Mouse (Mus musculus): ENCODE measurements at regions not wholly inside any gene's neighbourhood (a gene's known extent, or its start where the extent isn't known, plus 50 kb on each side); places are given as distances from the start of the nearest gene placed in this dataset.

- H3K9me3 ChIP-seq (replicated peaks): no peaks in the 10 kb centered on the region
- TF ChIP-seq CTCF (IDR thresholded peaks at IDR 0.05; ENCODE audit: low read depth, low read length) (no peak), POLR2AphosphoS5 (IDR thresholded peaks at IDR 0.05; ENCODE audit: insufficient replicate concordance, low read depth, low read length) (no peak), GATA2 (IDR thresholded peaks at IDR 0.05; ENCODE audit: borderline replicate concordance, low read depth, low read length) (no peak), TAL1 (conservative IDR thresholded peaks at IDR 0.05; ENCODE audit: low read depth, low read length) (no peak), GATA1 (IDR thresholded peaks at IDR 0.05; ENCODE audit: borderline replicate concordance, low read length) (no peak)
- ATAC-seq (ENCODE audit: extremely low read depth, insufficient number of reproducible peaks, low FRiP score, poor library complexity, severe bottlenecking): no peak
Observed at GRCm38 (mm10) chr2:78279382-78280056, 333.3 kb upstream of the Cwc22 start.

GRCm38 (mm10) chr2:78278630-78279029 lies 332.5 kb upstream of the Cwc22 start:
- no peaks in the 10 kb centered on the region for H3K4me1 ChIP-seq (ENCODE audit: insufficient read depth, low read depth, low read length)
- no peak overlapping the region for H3K4me3 ChIP-seq (ENCODE audit: low read depth, low read length)
- no peak for ATAC-seq (ENCODE audit: extremely low read depth, insufficient number of reproducible peaks, low FRiP score, poor library complexity, severe bottlenecking)
- H3K27me3 ChIP-seq (ENCODE audit: insufficient read depth, low read length): no peaks in the 10 kb centered on the region; the same call in 1 of the 2 replicates
- H3K36me3 ChIP-seq (replicated peaks): no peaks in the 10 kb centered on the region
- no peaks in the 10 kb centered on the region for H3K9me3 ChIP-seq (replicated peaks)
- no peak for DNase-seq (ENCODE audit: low spot score)
- TF ChIP-seq POLR2AphosphoS5 (IDR thresholded peaks at IDR 0.05; ENCODE audit: insufficient replicate concordance, low read depth, low read length) (no peak), CTCF (IDR thresholded peaks at IDR 0.05; ENCODE audit: low read depth, low read length) (no peak), GATA1 (IDR thresholded peaks at IDR 0.05; ENCODE audit: borderline replicate concordance, low read length) (no peak), TAL1 (conservative IDR thresholded peaks at IDR 0.05; ENCODE audit: low read depth, low read length) (no peak), GATA2 (IDR thresholded peaks at IDR 0.05; ENCODE audit: borderline replicate concordance, low read depth, low read length) (no peak)

More at GRCm38 (mm10) chr2:78279382-78280056, 333.3 kb upstream of the Cwc22 start:
- Histone ChIP-seq H3K4me1 (ENCODE audit: insufficient read depth, low read depth, low read length) (no peaks in the 10 kb centered on the region), H3K36me3 (replicated peaks) (no peaks in the 10 kb centered on the region), H3K27me3 (ENCODE audit: insufficient read depth, low read length) (no peaks in the 10 kb centered on the region; the same call in 1 of the 2 replicates), H3K4me3 (ENCODE audit: low read depth, low read length) (no peak overlapping the region)
- no peak for DNase-seq (ENCODE audit: low spot score)

GRCm38 (mm10) chr2:78277699-78278098 lies 331.5 kb upstream of the Cwc22 start:
- H3K9me3 ChIP-seq (replicated peaks): no peaks in the 10 kb centered on the region
- no peaks in the 10 kb centered on the region for H3K36me3 ChIP-seq (replicated peaks)
- H3K27me3 ChIP-seq (ENCODE audit: insufficient read depth, low read length): no peaks in the 10 kb centered on the region; the same call in 1 of the 2 replicates
- no peaks in the 10 kb centered on the region for H3K4me1 ChIP-seq (ENCODE audit: insufficient read depth, low read depth, low read length)
- no peak overlapping the region for H3K4me3 ChIP-seq (ENCODE audit: low read depth, low read length)
- TF ChIP-seq GATA1 (IDR thresholded peaks at IDR 0.05; ENCODE audit: borderline replicate concordance, low read length): no peak
- TF ChIP-seq GATA2 (IDR thresholded peaks at IDR 0.05; ENCODE audit: borderline replicate concordance, low read depth, low read length): no peak
- TF ChIP-seq CTCF (IDR thresholded peaks at IDR 0.05; ENCODE audit: low read depth, low read length): no peak
- no peak for TF ChIP-seq TAL1 (conservative IDR thresholded peaks at IDR 0.05; ENCODE audit: low read depth, low read length)
- no peak for TF ChIP-seq POLR2AphosphoS5 (IDR thresholded peaks at IDR 0.05; ENCODE audit: insufficient replicate concordance, low read depth, low read length)
- ATAC-seq (ENCODE audit: extremely low read depth, insufficient number of reproducible peaks, low FRiP score, poor library complexity, severe bottlenecking): no peak
- no peak for DNase-seq (ENCODE audit: low spot score)

- DNase-seq (ENCODE audit: low spot score): no peak
- Histone ChIP-seq H3K4me3 (ENCODE audit: low read depth, low read length) (no peak overlapping the region), H3K36me3 (replicated peaks) (no peaks in the 10 kb centered on the region), H3K9me3 (replicated peaks) (no peaks in the 10 kb centered on the region), H3K4me1 (ENCODE audit: insufficient read depth, low read depth, low read length) (no peaks in the 10 kb centered on the region), H3K27me3 (ENCODE audit: insufficient read depth, low read length) (no peaks in the 10 kb centered on the region; the same call in 1 of the 2 replicates)
- ATAC-seq (ENCODE audit: extremely low read depth, insufficient number of reproducible peaks, low FRiP score, poor library complexity, severe bottlenecking): no peak
- TF ChIP-seq GATA2 (IDR thresholded peaks at IDR 0.05; ENCODE audit: borderline replicate concordance, low read depth, low read length): no peak
- TF ChIP-seq GATA1 (IDR thresholded peaks at IDR 0.05; ENCODE audit: borderline replicate concordance, low read length): no peak
- no peak for TF ChIP-seq TAL1 (conservative IDR thresholded peaks at IDR 0.05; ENCODE audit: low read depth, low read length)
- no peak for TF ChIP-seq POLR2AphosphoS5 (IDR thresholded peaks at IDR 0.05; ENCODE audit: insufficient replicate concordance, low read depth, low read length)
- TF ChIP-seq CTCF (IDR thresholded peaks at IDR 0.05; ENCODE audit: low read depth, low read length): no peak
Observed at GRCm38 (mm10) chr2:78274122-78274521, 327.9 kb upstream of the Cwc22 start.

DNA sequence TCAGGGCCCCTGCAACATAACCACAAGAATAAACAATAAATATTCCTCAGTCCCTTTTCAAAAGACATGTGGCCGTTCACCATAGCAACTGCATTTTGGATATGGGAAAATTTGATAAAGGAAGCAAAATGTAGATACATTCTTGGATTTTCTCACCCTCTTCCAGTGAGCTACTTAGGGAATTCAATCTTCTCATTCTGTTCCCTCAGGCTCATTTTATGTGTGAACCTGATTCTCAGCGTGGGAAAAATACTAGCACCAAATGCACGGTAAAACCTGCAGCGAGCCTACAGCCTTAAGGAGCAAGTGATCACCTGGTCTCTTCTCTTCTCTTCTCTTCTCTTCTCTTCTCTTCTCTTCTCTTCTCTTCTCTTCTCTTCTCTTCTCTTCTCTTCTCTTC lies 322.5 kb upstream of the Cwc22 start:
- DNase-seq (ENCODE audit: low spot score) (no peak), ATAC-seq (ENCODE audit: extremely low read depth, insufficient number of reproducible peaks, low FRiP score, poor library complexity, severe bottlenecking) (no peak)
- Histone ChIP-seq H3K4me1 (ENCODE audit: insufficient read depth, low read depth, low read length) (no peaks in the 10 kb centered on the region), H3K27me3 (ENCODE audit: insufficient read depth, low read length) (no peaks in the 10 kb centered on the region), H3K36me3 (replicated peaks) (no peaks in the 10 kb centered on the region), H3K9me3 (replicated peaks) (0 out of 2 replicates have a peak, but pooled peaks cover 2% of the 10 kb centered on the region), H3K4me3 (ENCODE audit: low read depth, low read length) (no peak overlapping the region)
- TF ChIP-seq GATA2 (IDR thresholded peaks at IDR 0.05; ENCODE audit: borderline replicate concordance, low read depth, low read length) (no peak), GATA1 (IDR thresholded peaks at IDR 0.05; ENCODE audit: borderline replicate concordance, low read length) (no peak), POLR2AphosphoS5 (IDR thresholded peaks at IDR 0.05; ENCODE audit: insufficient replicate concordance, low read depth, low read length) (no peak), TAL1 (conservative IDR thresholded peaks at IDR 0.05; ENCODE audit: low read depth, low read length) (no peak), CTCF (IDR thresholded peaks at IDR 0.05; ENCODE audit: low read depth, low read length) (no peak)

DNA sequence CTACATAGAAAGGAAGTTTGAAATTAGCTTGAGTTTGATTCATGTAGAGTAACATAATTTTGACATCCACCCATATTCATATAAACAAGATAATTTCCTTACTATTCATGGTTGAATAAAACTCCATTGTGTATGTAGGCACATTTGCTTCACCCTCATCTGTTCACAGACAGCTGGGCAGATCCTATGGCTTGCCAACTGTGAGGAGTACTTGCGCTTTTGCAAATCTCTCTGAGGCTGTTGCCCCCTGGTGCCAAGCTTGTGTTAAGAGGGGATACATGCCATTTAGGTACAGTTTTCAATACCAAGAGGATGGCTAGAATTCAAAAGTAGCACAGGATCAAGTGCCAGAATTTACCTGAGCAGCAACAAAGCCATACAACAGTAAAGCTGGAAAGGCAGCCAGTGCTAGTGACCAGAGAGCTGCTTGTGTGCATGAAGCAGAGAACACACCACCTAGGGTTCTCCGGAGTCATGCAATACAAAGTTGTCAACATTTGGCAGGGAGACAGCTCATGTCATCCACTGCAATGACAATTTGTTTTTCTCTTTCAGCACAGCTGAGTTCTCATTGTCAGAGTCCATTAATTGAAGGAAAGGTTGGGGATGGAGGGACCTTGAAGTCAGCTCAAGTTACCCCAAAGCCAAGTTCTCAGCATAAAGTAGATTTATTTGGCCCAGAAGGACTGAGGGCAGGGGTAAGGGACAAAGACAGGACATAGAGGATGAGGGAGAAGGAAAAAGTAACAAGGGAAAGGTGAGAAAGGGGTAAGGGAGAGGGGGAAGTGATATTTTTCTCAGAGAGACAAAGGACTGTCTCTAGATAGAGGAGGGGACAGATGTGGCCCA lies 321.6 kb upstream of the Cwc22 start:
- TF ChIP-seq CTCF (IDR thresholded peaks at IDR 0.05; ENCODE audit: low read depth, low read length) (no peak), TAL1 (conservative IDR thresholded peaks at IDR 0.05; ENCODE audit: low read depth, low read length) (no peak), GATA2 (IDR thresholded peaks at IDR 0.05; ENCODE audit: borderline replicate concordance, low read depth, low read length) (no peak), GATA1 (IDR thresholded peaks at IDR 0.05; ENCODE audit: borderline replicate concordance, low read length) (no peak), POLR2AphosphoS5 (IDR thresholded peaks at IDR 0.05; ENCODE audit: insufficient replicate concordance, low read depth, low read length) (no peak)
- H3K4me1 ChIP-seq (ENCODE audit: insufficient read depth, low read depth, low read length): no peaks in the 10 kb centered on the region
- no peaks in the 10 kb centered on the region for H3K36me3 ChIP-seq (replicated peaks)
- H3K4me3 ChIP-seq (ENCODE audit: low read depth, low read length): no peak overlapping the region
- no peaks in the 10 kb centered on the region for H3K27me3 ChIP-seq (ENCODE audit: insufficient read depth, low read length)
- ATAC-seq (ENCODE audit: extremely low read depth, insufficient number of reproducible peaks, low FRiP score, poor library complexity, severe bottlenecking) (no peak), DNase-seq (ENCODE audit: low spot score) (no peak)
- 0 out of 2 replicates have a peak, but pooled peaks cover 2% of the 10 kb centered on the region for H3K9me3 ChIP-seq (replicated peaks)

Data from G1E (cell line).